Mouse (Mus musculus): ENCODE data around the gene Zmynd12. TPM values are rescaled to one million over a fixed set of nuclear protein-coding genes. Genes with fewer than 3 reads are reported as not detected.

Gene Zmynd12
- polyA plus RNA-seq, 1 experiment from 2014 or later, result 0.13 TPM

DNA sequence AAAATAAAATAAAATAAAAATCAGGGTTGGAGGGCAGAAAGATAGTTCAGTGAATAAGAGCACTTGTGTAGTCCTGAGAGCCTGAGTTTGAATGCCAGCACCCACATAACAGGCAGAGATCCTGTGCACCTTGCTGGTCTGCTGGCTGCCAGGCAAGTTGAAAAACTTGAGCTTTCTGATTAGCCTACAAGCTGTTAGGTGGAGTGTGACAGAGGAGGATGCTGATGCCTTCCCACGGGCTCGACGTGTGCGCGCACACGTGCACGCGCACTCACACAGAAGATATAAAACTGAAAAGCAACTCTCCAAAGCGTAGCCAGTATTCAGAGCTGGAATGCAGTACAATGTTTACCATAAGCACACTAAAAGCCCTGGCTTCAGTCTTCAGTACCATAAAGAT is 49.9 kb downstream of the Zmynd12 start:
- 83% methylated on average over 9 of the region's 9 CpGs for WGBS
- Histone ChIP-seq H3K4me3 (no peak overlapping the region), H3K4me1 (peaks cover 12% of the 10 kb centered on the region), H3K27me3 (replicated peaks) (no peaks in the 10 kb centered on the region), H3K4me2 (no peak overlapping the region), H3K9ac (no peak overlapping the region), H3K27ac (replicated peaks) (no peak overlapping the region), H3K36me3 (no peaks in the 10 kb centered on the region), H3K9me3 (no peaks in the 10 kb centered on the region)
- no peak for ATAC-seq (ENCODE audit: extremely low read depth, insufficient number of reproducible peaks, low FRiP score, low TSS enrichment)

DNA sequence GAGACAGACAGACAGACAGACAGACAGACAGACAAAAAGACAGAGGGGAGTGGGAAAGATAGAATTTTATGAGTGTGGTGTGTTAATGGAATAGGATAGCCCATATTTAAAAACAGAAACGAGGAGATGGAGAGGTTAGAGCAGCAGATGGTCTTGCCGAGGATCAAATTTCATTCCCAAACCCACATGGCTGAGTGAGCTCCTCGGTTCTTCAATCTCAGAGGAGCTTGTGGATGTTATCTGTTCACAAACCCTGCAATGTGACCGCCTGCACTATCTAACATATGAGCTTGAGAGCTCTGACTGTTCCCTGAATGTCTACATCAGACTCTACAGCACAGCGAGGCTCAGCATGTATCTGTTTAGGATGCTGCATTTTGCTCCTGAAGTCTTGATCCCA is 50.5 kb downstream of the Zmynd12 start:
- H3K27ac ChIP-seq (replicated peaks), result no peak overlapping the region
- H3K9ac ChIP-seq, result no peak overlapping the region
- ATAC-seq (ENCODE audit: extremely low read depth, insufficient number of reproducible peaks, low FRiP score, low TSS enrichment), result no peak
- no peaks in the 10 kb centered on the region for H3K36me3 ChIP-seq
- H3K4me3 ChIP-seq, result no peak overlapping the region
- no peaks in the 10 kb centered on the region for H3K27me3 ChIP-seq (replicated peaks)
- H3K4me2 ChIP-seq, result no peak overlapping the region
- H3K4me1 ChIP-seq, result peaks cover 12% of the 10 kb centered on the region
- 21% methylated on average over 5 of the region's 5 CpGs for WGBS
- H3K9me3 ChIP-seq, result no peaks in the 10 kb centered on the region

DNA sequence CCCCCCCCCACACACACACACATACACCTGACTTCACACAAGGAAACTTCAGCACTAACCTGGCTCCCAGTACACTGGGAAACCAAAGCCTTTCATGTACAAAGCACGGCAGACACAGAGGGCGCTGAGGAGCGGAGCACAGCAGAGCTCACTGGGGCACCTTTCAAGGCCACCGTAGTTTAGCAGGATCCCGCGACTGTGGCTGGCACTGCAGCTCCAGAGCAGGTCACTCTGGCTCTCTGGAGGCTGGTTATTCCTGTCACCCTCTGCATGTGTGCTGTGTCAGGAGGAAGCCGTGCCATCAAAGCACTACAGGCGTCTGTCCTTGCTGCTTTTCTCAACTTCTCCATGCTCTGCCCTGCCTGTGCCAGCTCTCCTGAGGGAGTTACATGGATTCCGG is 60.4 kb downstream of the Zmynd12 start:
- ATAC-seq (ENCODE audit: extremely low read depth, insufficient number of reproducible peaks, low FRiP score, low TSS enrichment), result no peak
- H3K27me3 ChIP-seq (replicated peaks), result 0 out of 2 replicates have a peak, but pooled peaks cover 4% of the 10 kb centered on the region
- H3K36me3 ChIP-seq, result no peaks in the 10 kb centered on the region
- no peak overlapping the region for H3K27ac ChIP-seq (replicated peaks)
- WGBS, result 45% methylated on average over 9 of the region's 9 CpGs
- H3K9ac ChIP-seq, result no peak overlapping the region
- H3K4me3 ChIP-seq, result no peak overlapping the region
- H3K4me2 ChIP-seq, result no peak overlapping the region
- no peaks in the 10 kb centered on the region for H3K9me3 ChIP-seq
- 0 out of 2 replicates have a peak, but pooled peaks cover 8% of the 10 kb centered on the region for H3K4me1 ChIP-seq

DNA sequence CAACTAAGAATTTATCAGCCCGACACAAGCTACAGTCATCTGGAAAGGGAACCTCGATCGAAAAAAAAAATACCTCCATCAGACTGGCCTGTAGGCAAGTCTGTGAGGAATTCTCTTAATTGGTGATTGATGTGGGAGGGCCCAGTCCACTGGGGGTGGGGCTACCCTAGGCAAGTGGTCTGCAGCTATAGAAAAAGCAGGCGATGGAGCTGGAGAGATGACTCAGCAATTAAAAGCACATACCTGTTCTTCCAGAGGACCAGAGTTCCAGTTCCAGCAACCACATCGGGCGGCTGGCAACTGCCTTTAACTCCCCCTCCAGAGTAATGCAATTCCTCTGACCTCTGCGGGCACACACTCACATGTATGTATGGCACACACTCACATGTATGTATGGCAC is 62.3 kb downstream of the Zmynd12 start:
- 0 out of 2 replicates have a peak, but pooled peaks cover 4% of the 10 kb centered on the region for H3K27me3 ChIP-seq (replicated peaks)
- H3K9ac ChIP-seq, result no peak overlapping the region
- H3K4me3 ChIP-seq, result no peak overlapping the region
- H3K4me1 ChIP-seq, result 0 out of 2 replicates have a peak, but pooled peaks cover 8% of the 10 kb centered on the region
- ATAC-seq (ENCODE audit: extremely low read depth, insufficient number of reproducible peaks, low FRiP score, low TSS enrichment), result no peak
- no peaks in the 10 kb centered on the region for H3K36me3 ChIP-seq
- H3K27ac ChIP-seq (replicated peaks), result no peak overlapping the region
- WGBS, result 75% methylated on average over 7 of the region's 7 CpGs
- H3K4me2 ChIP-seq, result no peak overlapping the region
- H3K9me3 ChIP-seq, result no peaks in the 10 kb centered on the region

DNA sequence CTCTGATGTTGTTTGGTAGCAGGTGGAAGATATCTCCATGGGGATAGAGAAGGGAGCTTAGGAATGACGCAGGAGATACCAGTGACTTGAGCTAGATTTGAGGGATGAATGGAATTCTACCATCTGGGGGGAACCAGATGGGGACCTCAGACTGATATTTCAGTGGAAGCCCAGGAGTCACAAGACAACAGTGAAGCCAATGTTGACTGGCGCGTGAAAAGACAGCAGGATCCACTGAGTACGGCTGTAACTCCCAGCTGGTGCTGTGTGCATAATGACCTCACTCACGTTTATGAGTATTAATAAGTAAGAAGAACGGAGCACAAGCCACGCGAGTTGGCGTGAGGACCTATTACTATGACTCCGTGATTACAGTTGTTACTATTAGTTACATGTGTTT is 67.1 kb downstream of the Zmynd12 start:
- Histone ChIP-seq H3K4me1 (peaks cover 10% of the 10 kb centered on the region; the same call in 1 of the 2 replicates), H3K9ac (no peak overlapping the region), H3K27ac (replicated peaks) (no peak overlapping the region), H3K4me2 (no peak overlapping the region), H3K4me3 (no peak overlapping the region), H3K27me3 (replicated peaks) (peaks cover 38% of the 10 kb centered on the region), H3K36me3 (no peaks in the 10 kb centered on the region), H3K9me3 (no peaks in the 10 kb centered on the region)
- 90% methylated on average over 10 of the region's 10 CpGs for WGBS
- no peak for ATAC-seq (ENCODE audit: extremely low read depth, insufficient number of reproducible peaks, low FRiP score, low TSS enrichment)

DNA sequence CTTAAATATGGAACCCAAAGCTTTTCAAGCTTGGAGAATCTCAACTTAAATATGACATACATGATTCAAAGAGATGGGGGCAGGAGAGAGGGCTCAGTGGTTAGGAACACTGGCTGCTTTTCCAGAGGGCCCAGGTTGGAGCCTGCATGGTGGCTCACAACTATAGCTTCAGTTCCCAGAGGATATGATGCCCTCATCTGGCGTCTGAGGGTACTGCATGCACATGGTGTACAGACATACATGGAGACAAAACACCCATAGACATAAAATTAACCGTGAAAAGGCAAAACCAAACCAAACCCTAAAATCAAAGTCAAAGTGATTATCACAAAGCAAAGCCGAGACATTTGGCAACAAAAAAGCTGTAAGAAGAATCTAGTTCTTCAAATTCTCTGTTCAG is 68.2 kb downstream of the Zmynd12 start:
- H3K9me3 ChIP-seq, result no peaks in the 10 kb centered on the region
- H3K27ac ChIP-seq (replicated peaks), result no peak overlapping the region
- peaks cover 10% of the 10 kb centered on the region; the same call in 1 of the 2 replicates for H3K4me1 ChIP-seq
- no peak for ATAC-seq (ENCODE audit: extremely low read depth, insufficient number of reproducible peaks, low FRiP score, low TSS enrichment)
- H3K27me3 ChIP-seq (replicated peaks), result peaks cover 45% of the 10 kb centered on the region
- no peak overlapping the region for H3K4me3 ChIP-seq
- H3K9ac ChIP-seq, result no peak overlapping the region
- H3K36me3 ChIP-seq, result no peaks in the 10 kb centered on the region
- WGBS, result 76% methylated on average over 3 of the region's 3 CpGs
- H3K4me2 ChIP-seq, result no peak overlapping the region

DNA sequence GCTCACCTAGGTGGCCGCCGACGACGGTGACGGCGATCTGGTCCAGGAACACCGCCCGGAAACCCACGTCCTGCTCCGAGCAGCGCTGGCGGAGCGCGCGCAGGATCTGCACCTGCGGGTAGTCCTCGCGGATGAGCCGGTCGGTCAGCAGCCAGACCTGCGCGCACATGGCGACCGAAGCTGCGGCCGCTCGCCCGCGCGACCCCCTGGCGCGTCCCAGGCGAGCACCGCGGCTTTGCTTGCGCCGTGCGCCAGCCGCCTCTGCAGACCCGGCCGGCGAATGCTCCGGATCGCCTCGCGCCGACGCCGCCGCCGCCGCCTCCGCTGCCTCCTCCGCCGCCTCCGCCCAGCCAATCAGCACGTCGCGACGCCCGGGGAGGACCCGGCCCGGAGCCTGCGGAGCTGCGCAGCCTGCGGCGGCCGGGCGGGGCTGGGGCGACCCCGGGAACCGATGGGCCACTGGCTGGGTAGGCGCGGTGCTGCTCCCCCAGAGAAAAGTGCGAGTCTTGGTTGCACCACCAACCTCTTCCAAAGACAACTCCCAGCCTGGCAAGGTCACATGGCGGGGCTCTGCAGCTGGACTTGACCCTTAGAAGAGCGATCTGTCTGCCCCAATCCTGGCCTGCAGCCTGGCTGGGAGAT is 69.8 kb downstream of the Zmynd12 start, which contains the start of gene Rimkla:
TSS of gene Rimkla (minus strand) at position 338 of the 642 bp plus-strand sequence.
- Histone ChIP-seq H3K9ac (peak within 1 kb of the TSS; percentile 83), H3K9me3 (no peaks in the 10 kb centered on the region), H3K36me3 (no peaks in the 10 kb centered on the region), H3K4me3 (peak within 1 kb of the TSS; percentile 69), H3K27me3 (replicated peaks) (peaks cover 45% of the 10 kb centered on the region), H3K27ac (replicated peaks) (no peak within 1 kb of the TSS; the same call in 1 of the 2 replicates), H3K4me1 (peaks cover 10% of the 10 kb centered on the region; the same call in 1 of the 2 replicates), H3K4me2 (peak within 1 kb of the TSS; percentile 88)
- peak; percentile 45 for ATAC-seq (ENCODE audit: extremely low read depth, insufficient number of reproducible peaks, low FRiP score, low TSS enrichment)
- under 1% methylated on average over 56 of the region's 77 CpGs for WGBS

DNA sequence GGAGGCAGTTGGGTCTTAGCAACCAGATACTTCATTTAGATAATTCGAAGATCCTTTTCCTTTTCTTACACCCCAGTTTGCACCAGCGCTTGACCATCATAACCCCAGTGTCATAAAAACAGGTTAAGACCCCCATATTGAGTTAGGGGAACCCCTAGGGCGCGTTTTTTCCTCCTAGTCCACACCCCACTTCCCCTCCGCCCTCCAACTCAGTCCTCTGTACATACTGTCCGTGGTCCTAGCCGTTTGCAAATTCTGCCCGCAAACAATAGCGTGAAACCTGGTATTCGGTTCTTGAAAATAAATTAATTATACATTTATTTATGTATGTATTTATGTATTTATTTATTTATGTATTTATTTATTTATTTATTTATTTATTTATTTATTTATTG is 70.3 kb downstream of the Zmynd12 start:
- H3K4me3 ChIP-seq, result peak overlapping the region; percentile 69
- no peak for ATAC-seq (ENCODE audit: extremely low read depth, insufficient number of reproducible peaks, low FRiP score, low TSS enrichment)
- H3K4me2 ChIP-seq, result peak overlapping the region; percentile 88
- H3K36me3 ChIP-seq, result no peaks in the 10 kb centered on the region
- peak overlapping the region; percentile 83 for H3K9ac ChIP-seq
- H3K9me3 ChIP-seq, result no peaks in the 10 kb centered on the region
- peaks cover 45% of the 10 kb centered on the region for H3K27me3 ChIP-seq (replicated peaks)
- 42% methylated on average over 10 of the region's 10 CpGs for WGBS
- H3K4me1 ChIP-seq, result peaks cover 10% of the 10 kb centered on the region; the same call in 1 of the 2 replicates
- no peak overlapping the region; the same call in 1 of the 2 replicates for H3K27ac ChIP-seq (replicated peaks)

DNA sequence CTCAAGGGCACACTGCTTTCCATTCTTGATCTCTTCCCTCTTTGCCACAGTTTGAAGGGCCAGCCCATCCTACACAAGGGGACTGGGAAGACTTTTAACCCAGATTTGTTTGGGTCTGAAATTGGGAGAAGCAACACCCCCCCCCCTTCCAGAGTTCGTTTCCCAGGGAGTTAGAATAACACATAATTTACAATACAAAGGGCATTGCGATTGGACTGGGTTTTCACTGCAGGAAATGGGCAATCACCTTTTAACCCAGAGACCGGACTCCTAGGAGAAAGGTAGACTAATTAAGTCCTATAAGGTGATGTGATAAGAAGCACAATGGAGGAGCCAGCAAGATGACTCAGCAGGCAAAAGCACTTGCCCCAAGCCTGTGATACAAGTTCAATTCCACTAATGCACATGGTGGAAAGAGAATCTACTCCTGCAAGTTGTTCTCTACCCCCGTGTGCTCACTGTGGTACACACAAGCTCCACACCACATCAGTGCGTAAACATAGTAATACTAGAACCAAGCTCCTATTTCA is 75.8 kb downstream of the Zmynd12 start:
- Histone ChIP-seq H3K9me3 (no peaks in the 10 kb centered on the region), H3K4me3 (no peak overlapping the region), H3K36me3 (no peaks in the 10 kb centered on the region), H3K9ac (no peak overlapping the region), H3K4me2 (no peak overlapping the region), H3K27me3 (replicated peaks) (peaks cover 22% of the 10 kb centered on the region), H3K27ac (replicated peaks) (no peak overlapping the region), H3K4me1 (no peaks in the 10 kb centered on the region)
- ATAC-seq (ENCODE audit: extremely low read depth, insufficient number of reproducible peaks, low FRiP score, low TSS enrichment), result no peak
- WGBS, result 63% methylated on average over 5 of the region's 5 CpGs

DNA sequence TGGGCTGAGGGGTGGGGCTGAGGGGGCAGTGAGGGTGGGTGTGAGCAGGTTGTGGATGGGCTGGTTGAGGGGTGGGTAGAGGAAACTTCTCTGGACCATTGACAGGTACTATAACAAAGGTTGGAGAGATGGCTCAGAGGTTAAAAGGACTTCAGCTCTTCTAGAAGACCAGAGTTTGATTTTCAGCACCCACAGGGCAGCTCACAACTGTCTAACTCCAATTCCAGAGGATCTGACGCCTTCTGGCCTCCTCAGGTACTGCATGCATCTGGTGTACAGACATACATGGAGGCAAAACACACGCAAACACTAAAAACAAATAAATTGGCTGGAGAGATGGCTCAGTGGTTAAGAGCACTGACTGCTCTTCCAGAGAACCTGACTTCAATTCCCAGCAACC is 89.0 kb downstream of the Zmynd12 start:
- no peak overlapping the region for H3K27ac ChIP-seq (replicated peaks)
- no peak for ATAC-seq (ENCODE audit: extremely low read depth, insufficient number of reproducible peaks, low FRiP score, low TSS enrichment)
- H3K27me3 ChIP-seq (replicated peaks), result 0 out of 2 replicates have a peak, but pooled peaks cover 3% of the 10 kb centered on the region
- H3K4me3 ChIP-seq, result no peak overlapping the region
- WGBS, result 76% methylated on average over 2 of the region's 2 CpGs
- no peaks in the 10 kb centered on the region for H3K9me3 ChIP-seq
- H3K4me1 ChIP-seq, result peaks cover 21% of the 10 kb centered on the region
- H3K4me2 ChIP-seq, result no peak overlapping the region
- no peaks in the 10 kb centered on the region for H3K36me3 ChIP-seq
- H3K9ac ChIP-seq, result no peak overlapping the region

DNA sequence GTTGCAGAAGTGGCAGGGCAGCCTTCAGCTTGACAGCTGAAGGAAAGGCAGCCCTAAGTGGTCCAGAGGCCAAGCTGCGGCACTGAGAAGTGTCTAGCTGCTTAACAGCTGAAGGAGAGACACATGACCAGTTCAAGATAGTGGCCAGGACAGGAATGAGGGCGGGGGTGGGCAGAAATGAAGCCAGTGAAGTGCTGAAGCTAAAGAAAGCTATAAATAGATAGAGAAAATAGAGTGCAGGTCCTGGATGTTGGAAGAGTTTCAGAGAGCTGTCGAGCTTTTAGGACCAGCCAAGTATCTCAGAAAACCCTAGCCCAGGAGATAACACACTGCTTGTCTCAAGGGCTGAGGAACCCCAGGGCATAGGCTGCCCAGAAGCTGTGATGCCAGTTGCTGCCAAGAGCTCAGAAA is 90.1 kb downstream of the Zmynd12 start:
- Histone ChIP-seq H3K36me3 (no peaks in the 10 kb centered on the region), H3K9ac (no peak overlapping the region), H3K27me3 (replicated peaks) (0 out of 2 replicates have a peak, but pooled peaks cover 3% of the 10 kb centered on the region), H3K4me1 (peaks cover 21% of the 10 kb centered on the region), H3K4me2 (peak overlapping the region; percentile 48), H3K9me3 (no peaks in the 10 kb centered on the region), H3K4me3 (no peak overlapping the region), H3K27ac (replicated peaks) (peak overlapping the region; percentile 90)
- peak; percentile 81 for ATAC-seq (ENCODE audit: extremely low read depth, insufficient number of reproducible peaks, low FRiP score, low TSS enrichment)
- WGBS, result 10% methylated on average over 3 of the region's 3 CpGs
